Mouse (Mus musculus) G1E (cell line): ENCODE results near the gene Ripor2.

Experiments used
- CTCF ChIP-seq: IDR thresholded peaks from 2 replicates; pipeline ENCODE4 v1.5.1; 2012; ENCODE audit warnings: low read depth, low read length, inconsistent platforms, mixed read lengths
- GATA1 ChIP-seq: IDR thresholded peaks from 2 replicates; pipeline ENCODE4 v1.6.1; 2012; ENCODE audit warnings: borderline replicate concordance, low read length, inconsistent platforms, mixed read lengths

- TF ChIP-seq CTCF = no peak
- TF ChIP-seq GATA1 = no peak
Observed at GRCm38 (mm10) chr13:24567176-24567811, 14.7 kb upstream of the Ripor2 start.
